Mouse (Mus musculus) kidney, adult 11 months (tissue): ENCODE measurements around the gene Hist1h2bn.
"Not testable (repeated sequence)": the region's sequence is repeated elsewhere in the genome, so short reads cannot be mapped to it uniquely, and the experiment has no call there.

Source experiments
- DNase-seq: peaks from one replicate; pipeline ENCODE4 v3.0.0; 2022

The Hist1h2bn gene

DNA sequence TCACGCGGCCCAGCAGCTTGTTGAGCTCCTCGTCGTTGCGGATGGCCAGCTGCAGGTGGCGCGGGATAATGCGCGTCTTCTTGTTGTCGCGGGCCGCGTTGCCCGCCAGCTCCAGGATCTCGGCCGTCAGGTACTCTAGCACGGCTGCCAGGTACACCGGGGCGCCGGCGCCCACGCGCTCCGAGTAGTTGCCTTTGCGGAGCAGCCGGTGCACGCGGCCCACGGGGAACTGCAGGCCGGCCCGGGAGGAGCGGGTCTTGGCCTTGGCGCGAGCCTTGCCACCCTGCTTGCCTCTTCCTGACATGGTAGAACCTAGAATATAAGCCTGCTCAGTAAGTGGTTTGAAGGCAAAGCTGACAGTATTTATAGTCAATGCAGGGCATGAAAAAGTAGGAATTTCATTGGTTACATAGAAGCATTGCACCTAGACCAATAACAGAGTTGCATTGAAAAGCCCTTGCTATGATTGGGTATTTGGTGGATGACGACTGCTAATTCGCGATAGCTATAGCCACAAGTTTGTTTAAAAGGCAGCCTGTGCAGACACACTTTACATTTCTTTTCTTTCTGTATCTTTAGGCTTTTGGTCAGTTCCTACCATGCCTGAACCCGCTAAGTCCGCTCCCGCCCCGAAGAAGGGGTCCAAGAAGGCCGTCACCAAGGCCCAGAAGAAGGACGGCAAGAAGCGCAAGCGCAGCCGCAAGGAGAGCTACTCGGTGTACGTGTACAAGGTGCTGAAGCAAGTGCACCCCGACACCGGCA lies at the start of gene Hist1h2bn, which contains the start of gene Hist1h2ak:
Gene Hist1h2bn, plus strand, starts transcription at position 600 of the 762 bp plus-strand sequence.
Gene Hist1h2ak, minus strand, starts transcription at position 304 of the 762 bp plus-strand sequence.
- peak; percentile 31 for DNase-seq

DNA sequence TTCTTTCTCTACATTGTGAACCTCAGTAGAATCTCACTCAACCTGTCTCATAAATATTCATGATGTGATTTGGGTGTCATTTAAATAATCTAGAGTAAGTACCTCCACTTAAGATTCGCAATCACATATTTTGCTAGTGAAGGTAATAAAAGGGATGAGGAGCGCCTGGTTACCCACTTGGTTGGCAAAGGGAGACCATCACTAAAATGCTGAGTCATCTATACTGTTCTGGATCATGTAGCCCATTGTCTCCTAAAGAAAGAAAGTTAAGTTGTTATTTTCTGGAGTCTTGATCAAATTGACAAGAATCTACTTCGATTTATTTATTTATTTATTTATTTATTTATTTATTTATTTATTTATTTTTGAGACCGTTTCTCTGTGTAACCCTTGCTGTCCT lies 47.3 kb upstream of the Hist1h2bn start:
- DNase-seq = no peak

DNA sequence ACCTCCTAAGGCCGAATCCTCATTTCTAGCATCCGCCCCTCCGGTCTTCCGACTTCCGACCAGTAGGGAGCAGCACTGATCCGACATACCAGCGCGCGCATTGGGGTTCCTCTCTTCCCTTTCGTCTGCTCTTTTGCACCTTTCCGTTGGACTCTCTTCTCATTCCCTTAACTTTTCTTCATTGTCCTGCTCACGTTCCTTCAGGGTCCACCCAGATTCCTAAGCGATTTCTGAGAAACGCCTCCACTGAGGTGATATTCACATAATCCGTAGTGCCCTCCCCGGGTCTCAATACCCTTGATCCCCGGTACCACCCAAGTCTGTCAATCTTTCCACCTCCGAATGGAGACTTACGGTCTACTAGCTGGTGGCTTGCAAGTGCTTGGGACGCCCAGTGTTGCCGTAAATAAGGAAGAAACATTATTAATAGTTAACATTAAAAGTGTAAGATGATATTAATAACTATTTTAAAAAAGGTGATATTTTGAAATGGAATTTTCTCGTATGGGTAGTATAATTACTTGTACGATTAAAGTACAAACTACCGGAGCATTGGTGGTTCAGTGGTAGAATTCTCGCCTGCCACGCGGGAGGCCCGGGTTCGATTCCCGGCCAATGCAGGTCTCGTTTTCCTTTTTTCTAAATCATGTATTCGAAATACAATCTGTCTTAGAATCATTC lies 43.8 kb upstream of the Hist1h2bn start:
- peak; percentile 77 for DNase-seq

DNA sequence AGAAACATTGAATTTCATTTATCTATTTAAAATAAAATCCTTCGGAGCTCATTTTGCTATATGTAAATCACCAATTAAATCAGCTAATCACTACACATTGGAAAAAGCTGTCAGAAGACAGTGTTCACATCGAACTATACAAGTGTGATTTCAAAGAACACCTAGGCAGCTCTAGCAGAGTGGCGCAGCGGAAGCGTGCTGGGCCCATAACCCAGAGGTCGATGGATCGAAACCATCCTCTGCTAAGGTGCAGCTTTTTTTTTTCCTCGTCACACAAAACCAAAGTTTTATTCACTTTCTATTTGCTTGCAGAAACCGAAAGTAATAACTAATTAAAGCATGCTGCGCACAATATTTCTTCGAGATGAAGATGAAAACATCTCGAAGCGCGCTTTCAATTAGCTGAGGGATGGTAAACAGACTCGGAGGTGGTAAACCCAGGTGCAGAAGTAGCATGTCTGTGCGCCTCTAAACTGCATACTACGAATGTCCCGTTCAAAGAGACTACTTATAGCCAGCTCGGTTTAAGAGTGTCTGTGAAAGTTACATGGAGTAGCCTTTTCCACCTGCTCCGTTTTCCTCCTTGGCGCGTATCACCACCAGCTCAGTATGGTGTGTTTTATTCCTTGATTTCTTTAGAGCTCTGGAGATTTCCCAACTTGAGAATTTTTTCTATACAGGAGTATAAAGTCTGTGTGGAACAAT lies 43.0 kb upstream of the Hist1h2bn start:
- peak; percentile 55 for DNase-seq

DNA sequence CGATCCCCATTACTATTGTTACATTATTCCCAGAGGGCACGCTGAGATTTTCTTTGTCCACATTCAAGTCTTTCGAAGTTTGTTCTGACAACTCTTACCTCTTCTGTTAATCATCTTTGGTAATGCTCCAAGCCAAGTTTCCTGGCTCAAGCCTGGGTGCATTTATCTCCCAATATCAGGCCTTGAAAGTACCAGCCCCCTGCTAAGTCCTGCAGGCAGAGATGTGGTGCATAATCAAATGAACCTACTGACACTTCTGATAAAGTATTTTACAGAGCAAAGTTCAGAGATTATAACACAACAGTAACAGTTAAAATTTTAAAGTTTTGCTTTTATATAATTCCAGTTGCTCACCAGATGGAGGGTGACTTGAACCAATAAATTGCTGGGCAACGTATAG lies 42.2 kb upstream of the Hist1h2bn start:
- no peak for DNase-seq

DNA sequence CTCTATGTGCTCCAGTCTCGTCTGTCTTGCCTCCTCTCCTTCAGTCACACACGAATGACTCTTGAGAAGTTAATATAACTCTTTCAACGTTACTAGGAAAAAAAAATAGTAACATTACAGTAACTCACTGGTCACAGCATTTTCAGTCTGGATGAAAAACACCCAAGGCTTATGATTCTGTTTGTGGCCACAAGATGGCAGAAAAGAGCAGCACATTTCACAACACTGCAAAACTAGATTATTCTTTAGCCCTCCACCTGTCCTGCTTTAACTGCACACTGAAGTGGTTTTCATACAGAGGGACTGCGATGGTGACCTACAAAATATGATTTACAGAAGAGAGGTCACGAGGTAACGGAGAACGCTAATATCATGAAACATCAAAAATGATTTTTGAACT lies 39.2 kb upstream of the Hist1h2bn start:
- peak; percentile 30 for DNase-seq

DNA sequence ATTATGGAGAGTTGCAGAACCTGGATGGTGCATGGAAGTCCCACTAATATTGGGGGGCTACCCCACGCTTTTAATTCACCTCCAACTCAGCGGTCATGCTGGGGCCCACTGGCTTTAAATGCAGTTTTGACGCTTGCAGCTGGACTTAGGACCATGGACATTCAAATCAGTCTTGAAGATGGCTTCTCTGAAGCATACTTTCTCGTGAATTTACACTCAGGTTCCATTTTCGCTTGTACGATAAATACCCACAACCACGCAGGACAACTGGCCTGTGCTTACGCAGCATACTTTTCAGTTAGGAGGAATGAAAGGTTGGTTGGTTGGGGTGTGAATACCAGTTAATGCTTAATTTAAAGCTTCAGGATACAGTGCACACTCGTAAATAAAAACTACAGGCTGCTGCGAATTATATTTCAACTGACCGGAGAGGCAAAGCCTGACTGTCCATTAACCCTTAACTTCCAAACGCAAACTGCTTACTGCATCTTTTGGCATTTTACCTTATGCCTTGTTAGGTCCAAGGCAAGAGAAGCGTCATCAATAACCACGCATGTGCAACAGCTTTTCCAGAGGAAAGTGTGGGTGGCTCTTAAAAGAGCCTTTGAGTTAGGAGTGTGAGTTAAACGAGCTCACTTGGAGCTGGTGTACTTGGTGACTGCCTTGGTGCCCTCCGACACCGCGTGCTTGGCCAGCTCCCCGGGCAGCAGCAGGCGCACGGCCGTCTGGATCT lies 38.6 kb upstream of the Hist1h2bn start:
- no peak for DNase-seq

DNA sequence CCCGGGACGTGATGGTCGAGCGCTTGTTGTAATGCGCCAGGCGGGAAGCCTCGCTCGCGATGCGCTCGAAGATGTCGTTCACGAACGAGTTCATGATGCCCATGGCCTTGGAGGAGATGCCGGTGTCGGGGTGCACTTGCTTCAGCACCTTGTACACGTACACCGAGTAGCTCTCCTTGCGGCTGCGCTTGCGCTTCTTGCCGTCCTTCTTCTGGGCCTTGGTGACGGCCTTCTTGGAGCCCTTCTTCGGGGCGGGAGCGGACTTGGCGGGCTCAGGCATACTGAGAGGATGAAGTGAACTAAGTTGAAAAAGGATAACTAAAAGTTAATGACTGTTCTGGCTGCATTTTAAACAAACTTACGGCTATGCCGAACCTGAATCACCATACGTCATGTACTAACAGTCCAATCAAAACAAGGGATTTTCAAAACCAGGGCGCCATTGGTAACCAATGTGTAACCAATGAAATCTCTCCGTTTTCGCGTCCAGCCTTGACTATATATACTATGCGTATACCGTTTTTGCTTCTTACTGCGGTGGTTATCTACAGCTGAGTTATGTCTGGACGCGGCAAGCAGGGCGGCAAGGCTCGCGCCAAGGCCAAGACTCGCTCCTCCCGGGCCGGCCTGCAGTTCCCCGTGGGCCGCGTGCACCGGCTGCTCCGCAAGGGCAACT lies 37.9 kb upstream of the Hist1h2bn start, which contains the start of the genes Hist1h2bl and Hist1h2ai:
Gene Hist1h2bl, minus strand, starts transcription at position 280 of the 676 bp plus-strand sequence.
Gene Hist1h2ai, plus strand, starts transcription at position 559 of the 676 bp plus-strand sequence.
- DNase-seq = peak; percentile 64

DNA sequence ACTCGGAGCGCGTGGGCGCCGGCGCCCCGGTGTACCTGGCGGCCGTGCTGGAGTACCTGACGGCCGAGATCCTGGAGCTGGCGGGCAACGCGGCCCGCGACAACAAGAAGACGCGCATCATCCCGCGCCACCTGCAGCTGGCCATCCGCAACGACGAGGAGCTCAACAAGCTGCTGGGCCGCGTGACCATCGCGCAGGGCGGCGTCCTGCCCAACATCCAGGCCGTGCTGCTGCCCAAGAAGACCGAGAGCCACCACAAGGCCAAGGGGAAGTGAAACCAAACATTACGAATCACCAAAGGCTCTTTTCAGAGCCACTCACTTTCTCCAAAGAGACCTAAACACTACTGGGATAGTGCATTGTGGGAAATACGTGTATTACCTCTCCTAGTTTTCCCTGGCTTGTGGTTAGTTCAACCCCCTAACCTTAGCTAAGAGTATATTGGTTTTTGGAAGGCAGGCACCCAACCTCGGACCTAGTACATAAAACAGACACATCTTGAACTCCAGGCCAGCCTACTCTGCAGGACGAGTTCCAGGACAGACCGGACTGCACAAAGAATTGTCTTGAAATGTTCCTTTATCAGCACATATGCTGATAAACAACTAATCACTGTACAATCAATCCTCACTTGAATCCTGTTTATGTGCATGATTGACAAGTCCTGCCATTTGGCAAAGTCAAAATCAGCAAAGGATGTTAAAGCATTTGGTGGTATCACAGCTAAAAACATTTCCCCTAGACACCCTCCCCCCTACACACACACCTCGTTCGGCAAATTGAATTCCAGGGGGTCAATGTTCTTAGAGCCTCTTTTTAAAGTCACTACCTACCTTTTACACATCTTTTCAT lies 37.2 kb upstream of the Hist1h2bn start:
- peak; percentile 2 for DNase-seq

DNA sequence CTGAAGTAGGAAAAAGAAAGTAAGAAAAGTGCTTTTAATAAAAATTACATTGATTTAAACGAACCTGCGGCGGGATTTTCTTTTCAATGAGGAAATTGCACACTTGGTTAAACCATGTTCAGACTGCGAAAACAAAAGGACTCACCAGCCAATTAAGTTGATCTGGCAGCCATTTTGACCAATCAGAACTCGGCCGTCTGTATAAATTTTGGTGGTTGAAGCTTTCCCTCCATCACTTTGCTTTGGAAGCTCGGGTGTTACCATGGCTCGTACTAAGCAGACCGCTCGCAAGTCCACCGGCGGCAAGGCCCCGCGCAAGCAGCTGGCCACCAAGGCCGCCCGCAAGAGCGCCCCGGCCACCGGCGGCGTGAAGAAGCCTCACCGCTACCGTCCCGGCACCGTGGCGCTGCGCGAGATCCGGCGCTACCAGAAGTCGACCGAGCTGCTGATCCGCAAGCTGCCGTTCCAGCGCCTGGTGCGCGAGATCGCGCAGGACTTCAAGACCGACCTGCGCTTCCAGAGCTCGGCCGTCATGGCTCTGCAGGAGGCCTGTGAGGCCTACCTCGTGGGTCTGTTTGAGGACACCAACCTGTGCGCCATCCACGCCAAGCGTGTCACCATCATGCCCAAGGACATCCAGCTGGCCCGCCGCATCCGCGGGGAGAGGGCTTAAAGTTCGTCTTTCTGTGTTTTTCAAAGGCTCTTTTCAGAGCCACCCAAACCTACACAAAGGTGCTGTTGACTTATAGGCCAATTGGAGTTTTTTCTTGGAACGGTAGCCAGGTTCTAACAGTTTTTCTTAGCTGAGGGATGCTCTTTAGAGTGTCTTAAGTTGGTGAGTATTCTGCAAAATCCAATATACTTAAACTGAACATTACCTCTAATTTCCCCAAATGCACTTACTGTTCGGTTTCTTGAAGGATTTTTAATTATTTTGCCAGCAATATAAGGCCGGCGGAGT lies 36.2 kb upstream of the Hist1h2bn start, which contains the start of gene Hist1h3h:
Gene Hist1h3h, plus strand, starts transcription at position 263 of the 961 bp plus-strand sequence.
- DNase-seq = peak; percentile 45

DNA sequence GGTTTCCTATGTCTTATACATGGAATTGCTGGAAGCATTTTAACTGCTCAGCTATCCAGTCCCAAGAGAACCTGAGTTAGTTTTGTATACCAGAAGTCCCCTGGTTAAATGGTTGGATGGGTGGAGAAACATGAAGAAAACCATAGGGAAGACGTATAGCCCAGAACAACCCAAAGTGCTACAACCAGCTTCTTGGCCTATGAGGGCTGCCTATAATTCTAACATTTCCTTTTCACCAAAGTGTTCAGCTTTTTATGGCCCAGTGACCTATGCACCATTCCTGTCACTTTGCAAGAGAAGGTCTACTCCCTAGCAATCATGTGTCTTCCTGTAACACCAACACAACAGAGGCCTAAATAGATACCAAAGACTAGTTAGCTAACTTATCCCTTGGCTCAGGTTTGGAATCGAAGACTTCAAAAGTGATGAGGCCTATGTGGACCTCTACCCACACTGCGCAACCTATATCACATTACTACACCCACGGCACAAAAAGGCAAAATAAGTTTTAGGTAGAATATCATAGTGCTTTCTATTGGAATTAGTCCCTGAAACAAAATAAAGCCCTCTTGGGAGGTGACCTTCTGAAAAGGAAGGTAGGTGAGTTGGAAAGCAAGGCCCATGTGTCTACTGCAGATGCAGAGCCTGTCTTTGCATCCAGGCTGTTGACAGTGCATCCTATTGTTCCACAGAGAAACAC lies 35.4 kb upstream of the Hist1h2bn start:
- DNase-seq = no peak

DNA sequence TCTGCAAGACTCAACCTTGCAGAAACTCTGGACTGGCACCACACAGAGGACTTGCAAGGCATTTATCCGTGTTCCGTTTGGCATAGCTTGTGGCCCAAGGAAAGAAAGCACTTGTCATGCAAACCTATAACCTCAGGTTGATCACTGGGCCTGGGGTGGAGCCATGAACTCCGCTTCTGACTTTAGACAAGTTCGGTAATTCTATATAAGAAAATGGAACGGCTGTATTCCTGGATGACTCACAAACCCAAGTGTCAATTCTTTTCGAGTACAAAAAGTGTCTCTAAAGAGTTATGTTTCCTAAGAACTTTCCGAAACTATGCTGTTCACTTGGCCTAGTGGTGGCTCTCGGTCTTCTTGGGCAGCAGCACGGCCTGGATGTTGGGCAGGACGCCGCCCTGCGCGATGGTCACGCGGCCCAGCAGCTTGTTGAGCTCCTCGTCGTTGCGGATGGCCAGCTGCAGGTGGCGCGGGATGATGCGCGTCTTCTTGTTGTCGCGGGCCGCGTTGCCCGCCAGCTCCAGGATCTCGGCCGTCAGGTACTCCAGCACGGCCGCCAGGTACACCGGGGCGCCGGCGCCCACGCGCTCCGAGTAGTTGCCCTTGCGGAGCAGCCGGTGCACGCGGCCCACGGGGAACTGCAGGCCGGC lies 32.7 kb upstream of the Hist1h2bn start:
- not testable (repeated sequence) for DNase-seq

DNA sequence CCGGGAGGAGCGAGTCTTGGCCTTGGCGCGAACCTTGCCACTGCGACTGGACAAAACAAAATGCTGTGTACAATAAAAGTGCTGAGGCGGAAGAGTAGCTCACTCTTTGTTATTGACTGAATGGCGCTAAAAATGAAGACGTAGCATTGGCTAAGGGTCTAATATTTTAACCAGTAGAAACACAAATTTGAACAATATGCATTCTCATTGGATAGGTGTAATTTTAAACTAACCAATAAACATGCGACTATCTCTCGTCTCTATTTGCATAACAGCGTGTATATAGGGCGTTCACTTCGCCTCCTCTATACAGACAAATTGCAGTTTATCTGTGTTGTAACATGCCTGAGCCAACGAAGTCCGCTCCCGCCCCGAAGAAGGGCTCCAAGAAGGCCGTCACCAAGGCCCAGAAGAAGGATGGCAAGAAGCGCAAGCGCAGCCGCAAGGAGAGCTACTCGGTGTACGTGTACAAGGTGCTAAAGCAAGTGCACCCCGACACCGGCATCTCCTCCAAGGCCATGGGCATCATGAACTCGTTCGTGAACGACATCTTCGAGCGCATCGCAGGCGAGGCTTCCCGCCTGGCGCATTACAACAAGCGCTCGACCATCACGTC lies 32.1 kb upstream of the Hist1h2bn start, which contains the start of gene Hist1h2bm:
Gene Hist1h2bm, plus strand, starts transcription at position 288 of the 616 bp plus-strand sequence.
- DNase-seq = peak; percentile 10

DNA sequence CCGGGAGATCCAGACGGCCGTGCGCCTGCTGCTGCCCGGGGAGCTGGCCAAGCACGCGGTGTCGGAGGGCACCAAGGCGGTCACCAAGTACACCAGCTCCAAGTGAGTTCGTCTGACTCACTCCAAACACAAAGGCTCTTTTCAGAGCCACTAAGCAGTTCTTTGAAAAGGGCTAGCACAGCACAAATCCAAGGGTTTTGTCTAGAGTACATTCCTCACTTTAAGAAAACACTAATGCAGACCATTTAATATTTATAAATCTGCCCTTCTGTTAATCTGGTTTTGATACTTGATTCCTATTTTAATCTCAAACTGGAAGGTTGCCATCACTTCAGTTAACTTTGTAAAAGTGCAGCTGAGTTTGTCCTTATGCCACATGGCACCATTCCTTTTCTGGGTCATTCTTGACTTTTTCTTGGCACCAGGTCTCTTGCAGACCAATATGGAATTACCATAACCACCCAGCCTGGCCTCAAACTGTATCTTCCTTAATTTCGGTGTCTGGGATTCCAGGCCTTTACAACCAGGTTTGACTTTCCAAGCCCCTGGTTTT lies 31.5 kb upstream of the Hist1h2bn start:
- DNase-seq = no peak

DNA sequence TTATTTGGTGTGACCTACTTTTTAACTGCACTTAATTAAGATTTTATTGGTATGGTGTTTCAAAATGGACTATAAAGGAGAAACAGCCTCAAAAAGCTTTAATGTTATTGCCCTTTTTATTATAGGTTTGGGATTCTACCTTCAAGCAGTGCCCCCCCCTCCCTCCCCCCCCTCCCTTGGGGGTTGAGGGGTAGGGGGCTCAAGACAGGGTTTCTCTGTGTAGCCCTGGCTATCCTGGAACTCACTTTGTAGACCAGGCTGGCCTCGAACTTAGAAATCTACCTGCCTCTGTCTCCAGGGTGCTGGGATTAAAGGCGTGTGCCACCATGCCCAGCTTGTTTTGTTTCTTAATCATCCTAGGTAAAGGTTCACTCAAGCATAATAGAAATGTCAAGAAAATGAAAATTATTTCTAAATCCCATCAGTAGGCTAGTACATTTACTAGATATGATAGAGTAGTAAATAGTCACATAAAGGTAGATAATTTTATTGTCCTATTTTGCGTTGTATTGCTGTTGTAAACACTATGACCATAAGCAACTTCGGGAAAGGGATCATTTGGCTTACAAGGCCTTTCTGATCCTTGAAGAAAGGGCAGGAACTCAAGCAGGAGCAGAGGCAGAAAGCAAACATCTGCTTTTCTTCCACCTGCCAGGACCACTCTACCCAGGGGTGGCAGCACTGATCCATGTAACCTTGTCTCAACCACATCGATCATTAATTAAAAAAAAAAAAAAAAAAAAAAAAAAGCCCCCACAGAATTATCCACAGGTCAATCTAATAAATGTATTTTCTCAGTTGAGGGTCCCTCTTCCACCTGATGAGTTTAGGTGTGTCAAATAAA lies 30.7 kb upstream of the Hist1h2bn start:
- DNase-seq = no peak

DNA sequence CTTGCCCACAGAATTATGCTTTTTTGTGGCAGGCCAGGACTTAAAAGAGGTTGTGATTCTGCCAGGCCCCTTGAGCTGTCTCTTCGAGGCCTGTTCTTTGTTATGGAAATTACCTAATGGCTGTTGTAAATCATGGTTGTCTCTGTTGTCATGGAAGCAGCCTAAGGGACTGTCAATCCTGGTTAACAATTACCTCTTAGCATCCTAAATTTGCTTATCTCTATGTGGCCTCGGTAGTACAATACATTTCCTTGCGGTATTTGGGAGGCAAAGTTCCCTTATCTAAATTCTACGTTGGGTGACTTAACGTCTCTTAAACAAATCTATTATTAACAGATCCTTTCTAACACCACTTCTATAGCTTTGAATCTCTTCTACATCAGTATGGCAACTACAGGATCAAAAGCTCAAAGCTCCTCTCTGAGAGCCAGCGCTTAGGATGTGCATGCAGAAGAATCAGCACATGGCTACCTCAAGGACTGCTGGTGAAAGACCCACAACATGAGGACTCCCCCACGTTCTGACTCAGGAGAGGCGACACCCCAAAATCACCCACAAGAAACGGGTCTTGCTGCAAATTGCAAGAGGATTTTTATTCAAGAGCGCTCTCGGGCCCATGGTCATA lies 25.9 kb upstream of the Hist1h2bn start:
- no peak for DNase-seq
